Mouse (Mus musculus): ENCODE measurements around the gene Cdc27. TPM values are rescaled to one million over a fixed set of nuclear protein-coding genes. Genes with fewer than 3 reads are reported as not detected.
"Not testable (repeated sequence)": the region's sequence is repeated elsewhere in the genome, so short reads cannot be mapped to it uniquely, and the experiment has no call there.

Gene Cdc27
- polyA plus RNA-seq, 1 experiment from 2014 or later = 25.7 TPM

DNA sequence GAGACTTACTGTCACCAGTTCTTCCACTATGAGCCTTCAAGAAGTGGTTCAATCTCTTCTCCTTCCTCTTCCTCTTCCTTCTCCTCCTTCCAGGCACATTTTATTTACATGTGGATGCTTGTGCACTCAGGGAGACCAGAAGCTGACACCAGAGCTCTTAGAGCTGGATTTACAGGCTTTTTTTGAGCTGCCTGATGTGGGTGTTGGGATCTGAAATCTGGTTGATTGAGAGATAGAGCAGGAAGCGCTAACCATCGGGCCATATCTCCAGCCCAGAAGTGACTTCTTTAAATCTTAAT lies 31.8 kb upstream of the Cdc27 start:
- Histone ChIP-seq H3K27me3 (no peaks in the 10 kb centered on the region), H3K4me3 (0 out of 2 replicates have a peak overlapping the region, but pooled peaks have one; percentile 32), H3K4me1 (replicated peaks) (peaks cover 48% of the 10 kb centered on the region), H3K36me3 (peaks cover 23% of the 10 kb centered on the region; the same call in 1 of the 2 replicates), H3K4me2 (peak overlapping the region; percentile 50), H3K9me3 (replicated peaks) (no peaks in the 10 kb centered on the region), H3K27ac (peak overlapping the region; percentile 67), H3K9ac (no peak overlapping the region)
- no peak for ATAC-seq (replicated peaks; ENCODE audit: insufficient number of reproducible peaks, insufficient read depth, low FRiP score, low read depth)
- 57% methylated on average over 2 of the region's 2 CpGs for WGBS

DNA sequence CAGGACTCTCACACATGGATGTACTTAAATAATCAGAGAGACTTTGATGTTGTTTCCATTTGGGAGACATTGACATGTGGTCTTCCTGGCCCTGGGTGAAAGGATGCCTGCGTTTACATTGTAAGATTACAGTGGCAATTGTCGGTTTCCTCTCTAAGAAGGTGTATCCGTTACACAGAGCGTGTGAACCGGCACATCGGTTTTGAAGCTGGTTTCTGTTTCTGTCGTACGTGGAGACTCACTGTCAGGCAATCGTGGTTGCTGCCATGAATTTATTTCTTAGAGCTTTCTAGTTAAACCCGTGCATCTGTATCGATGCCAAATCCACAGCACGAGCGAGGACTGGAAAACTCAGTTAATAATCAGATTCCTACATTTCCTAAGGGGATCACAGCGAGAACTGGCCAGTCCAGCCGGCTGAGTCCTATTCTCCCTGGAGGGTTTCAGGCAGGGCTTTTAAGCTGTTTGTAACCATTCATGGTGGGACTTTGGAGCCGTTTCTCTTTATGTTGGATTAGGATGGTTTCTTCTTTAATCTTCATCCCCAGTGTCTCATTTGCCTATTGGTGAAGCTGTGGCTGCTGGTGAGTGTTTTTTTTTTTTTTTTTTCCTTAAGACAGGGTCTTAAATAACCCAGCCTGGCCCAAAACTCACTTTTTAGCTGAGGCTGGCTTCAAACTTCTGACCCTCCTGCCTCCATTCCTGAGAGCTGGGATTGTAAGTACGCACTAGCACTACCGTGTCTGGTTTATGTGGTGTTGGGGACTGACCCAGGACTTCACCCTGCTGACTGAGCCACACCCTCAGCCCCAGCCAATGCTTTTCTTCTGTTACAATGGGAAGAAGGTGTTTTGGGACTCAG lies 31.3 kb upstream of the Cdc27 start:
- Histone ChIP-seq H3K36me3 (peaks cover 22% of the 10 kb centered on the region; the same call in 1 of the 2 replicates), H3K4me2 (peak overlapping the region; percentile 50)

DNA sequence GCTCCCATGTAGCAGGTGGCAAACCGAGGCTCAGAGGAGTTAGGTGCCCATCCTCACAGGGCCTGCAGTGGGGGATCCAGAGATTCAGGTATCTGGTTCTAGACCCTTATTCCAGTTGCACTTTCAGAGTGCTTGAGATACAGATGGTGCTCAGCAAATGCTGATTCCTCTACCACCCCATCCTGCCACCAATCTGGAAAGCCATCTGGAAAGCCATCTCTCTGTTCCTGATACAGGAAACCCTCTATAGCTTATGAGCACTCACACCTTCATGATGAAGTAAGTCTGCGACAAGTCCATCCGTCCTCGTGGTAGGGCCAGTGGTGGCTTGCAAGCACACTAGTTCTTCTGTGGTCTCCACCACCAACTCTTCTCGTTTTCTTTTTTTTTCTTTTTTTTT lies 30.2 kb upstream of the Cdc27 start:
- peaks cover 16% of the 10 kb centered on the region; the same call in 1 of the 2 replicates for H3K36me3 ChIP-seq
- no peaks in the 10 kb centered on the region for H3K9me3 ChIP-seq (replicated peaks)
- WGBS = 70% methylated on average over 5 of the region's 5 CpGs
- H3K4me2 ChIP-seq = peak overlapping the region; percentile 58
- H3K27me3 ChIP-seq = no peaks in the 10 kb centered on the region
- H3K4me1 ChIP-seq (replicated peaks) = peaks cover 56% of the 10 kb centered on the region
- H3K4me3 ChIP-seq = peak overlapping the region; percentile 49; the same call in 1 of the 2 replicates
- peak overlapping the region; percentile 17; the same call in 1 of the 2 replicates for H3K27ac ChIP-seq
- no peak for ATAC-seq (replicated peaks; ENCODE audit: insufficient number of reproducible peaks, insufficient read depth, low FRiP score, low read depth)
- no peak overlapping the region for H3K9ac ChIP-seq

More for the DNA sequence above, 31.3 kb upstream of the Cdc27 start:
- H3K27ac ChIP-seq = peak overlapping the region; percentile 67
- peak overlapping the region; percentile 32 for H3K4me3 ChIP-seq
- no peaks in the 10 kb centered on the region for H3K27me3 ChIP-seq
- peaks cover 53% of the 10 kb centered on the region for H3K4me1 ChIP-seq (replicated peaks)
- no peaks in the 10 kb centered on the region for H3K9me3 ChIP-seq (replicated peaks)
- ATAC-seq (replicated peaks; ENCODE audit: insufficient number of reproducible peaks, insufficient read depth, low FRiP score, low read depth) = no peak
- H3K9ac ChIP-seq = no peak overlapping the region
- 43% methylated on average over 18 of the region's 18 CpGs for WGBS

DNA sequence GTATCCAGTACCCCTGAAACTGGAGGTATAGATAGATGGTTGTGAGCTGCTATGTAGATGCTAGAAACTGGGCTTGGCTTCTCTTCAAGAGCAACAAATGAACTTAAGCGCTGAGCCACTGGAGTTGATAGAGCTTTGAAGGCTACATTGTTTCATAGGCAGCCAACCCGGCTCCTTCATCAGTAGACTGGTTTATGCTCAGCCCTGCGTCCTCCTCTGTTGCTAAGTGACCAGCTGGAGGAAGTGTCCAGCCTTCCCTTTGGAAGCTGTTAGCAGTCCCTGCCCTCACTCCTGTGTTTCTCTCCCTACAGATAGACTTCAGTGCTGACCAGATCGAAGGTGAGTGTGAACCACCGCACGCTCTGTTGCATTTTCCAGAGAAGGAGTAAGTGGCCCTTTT lies 29.7 kb upstream of the Cdc27 start:
- peaks cover 14% of the 10 kb centered on the region; the same call in 1 of the 2 replicates for H3K36me3 ChIP-seq
- H3K9me3 ChIP-seq (replicated peaks) = no peaks in the 10 kb centered on the region
- H3K4me3 ChIP-seq = peak overlapping the region; percentile 49
- 0 out of 2 replicates have a peak, but pooled peaks have one; percentile 19 for ATAC-seq (replicated peaks; ENCODE audit: insufficient number of reproducible peaks, insufficient read depth, low FRiP score, low read depth)
- no peaks in the 10 kb centered on the region for H3K27me3 ChIP-seq
- H3K9ac ChIP-seq = no peak overlapping the region
- peak overlapping the region; percentile 58 for H3K4me2 ChIP-seq
- peak overlapping the region; percentile 17; the same call in 1 of the 2 replicates for H3K27ac ChIP-seq
- peaks cover 56% of the 10 kb centered on the region for H3K4me1 ChIP-seq (replicated peaks)
- WGBS = 45% methylated on average over 6 of the region's 6 CpGs

DNA sequence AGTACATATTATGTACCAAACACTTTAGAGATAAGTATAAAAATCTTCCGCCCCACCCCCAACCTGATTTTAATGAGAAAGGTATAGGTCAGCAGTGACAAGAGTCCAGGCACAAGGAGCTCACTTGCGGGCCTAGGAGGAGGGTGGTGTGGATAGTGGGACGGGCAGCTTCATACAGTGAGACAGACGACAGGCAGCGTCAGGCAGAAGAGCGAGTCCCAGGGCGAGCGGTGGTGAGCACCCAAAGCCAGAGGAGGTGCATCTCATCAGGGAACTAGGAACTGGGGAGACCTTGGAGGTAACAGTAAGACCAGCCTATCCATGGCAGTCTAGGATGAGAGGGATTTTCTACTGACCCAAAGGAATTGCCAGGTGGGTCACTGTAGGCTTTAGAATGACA lies 29.2 kb upstream of the Cdc27 start:
- Histone ChIP-seq H3K36me3 (peaks cover 9% of the 10 kb centered on the region; the same call in 1 of the 2 replicates), H3K4me3 (peak overlapping the region; percentile 49), H3K27ac (peak overlapping the region; percentile 89; the same call in 1 of the 2 replicates), H3K27me3 (no peaks in the 10 kb centered on the region), H3K4me1 (replicated peaks) (peaks cover 56% of the 10 kb centered on the region), H3K4me2 (peak overlapping the region; percentile 58), H3K9ac (0 out of 2 replicates have a peak overlapping the region, but pooled peaks have one; percentile 55), H3K9me3 (replicated peaks) (no peaks in the 10 kb centered on the region)
- ATAC-seq (replicated peaks; ENCODE audit: insufficient number of reproducible peaks, insufficient read depth, low FRiP score, low read depth) = no peak
- 60% methylated on average over 8 of the region's 8 CpGs for WGBS

DNA sequence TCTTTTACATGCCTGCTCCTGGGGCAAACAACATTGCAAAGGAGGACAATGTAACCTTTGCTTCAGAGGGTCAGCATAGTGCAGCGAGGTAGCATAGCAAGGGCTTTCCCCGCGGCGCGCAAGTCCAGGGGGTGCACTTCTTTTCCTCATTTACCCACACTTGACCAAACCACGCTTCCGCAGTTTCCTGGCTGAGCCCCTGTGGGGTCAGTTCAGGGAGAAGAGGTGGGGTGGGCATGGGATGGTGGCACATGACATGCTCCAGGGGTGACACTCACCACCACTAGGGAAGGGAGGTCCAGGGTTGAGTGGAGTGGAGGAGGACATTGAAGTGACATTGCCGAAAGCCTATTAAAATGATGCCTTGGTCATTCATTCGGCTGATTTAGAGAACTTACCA lies 28.7 kb upstream of the Cdc27 start:
- Histone ChIP-seq H3K9ac (peak overlapping the region; percentile 55), H3K36me3 (peaks cover 4% of the 10 kb centered on the region; the same call in 1 of the 2 replicates)
- 48% methylated on average over 9 of the region's 9 CpGs for WGBS

DNA sequence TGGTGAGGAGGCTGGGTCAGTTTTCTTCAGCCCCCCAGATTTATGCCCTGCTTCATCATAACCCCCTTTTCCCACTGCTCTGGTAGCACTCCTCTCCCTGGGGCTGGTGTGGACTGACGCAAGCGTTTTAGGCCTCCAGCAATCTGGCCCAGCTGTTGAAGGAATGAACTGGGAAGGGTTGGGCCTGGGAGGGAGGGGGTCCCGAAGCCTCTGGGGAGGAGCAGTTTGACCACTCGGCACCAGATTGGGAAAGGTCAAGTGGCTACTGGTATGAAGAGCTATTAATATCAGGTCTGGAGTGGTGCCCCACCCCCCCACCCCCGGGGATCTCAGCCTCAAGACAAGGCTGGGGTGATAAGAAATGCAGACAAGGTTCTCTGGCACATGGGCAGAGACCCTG lies 27.7 kb upstream of the Cdc27 start:
- H3K9ac ChIP-seq = peak overlapping the region; percentile 55
- H3K27ac ChIP-seq = peak overlapping the region; percentile 89
- H3K36me3 ChIP-seq = no peaks in the 10 kb centered on the region
- 15% methylated on average over 5 of the region's 5 CpGs for WGBS
- no peaks in the 10 kb centered on the region for H3K9me3 ChIP-seq (replicated peaks)
- peak overlapping the region; percentile 58 for H3K4me2 ChIP-seq
- peak overlapping the region; percentile 49 for H3K4me3 ChIP-seq
- H3K27me3 ChIP-seq = no peaks in the 10 kb centered on the region
- H3K4me1 ChIP-seq (replicated peaks) = peaks cover 48% of the 10 kb centered on the region
- peak; percentile 44; the same call in 1 of the 2 replicates for ATAC-seq (replicated peaks; ENCODE audit: insufficient number of reproducible peaks, insufficient read depth, low FRiP score, low read depth)

More for the DNA sequence above, 28.7 kb upstream of the Cdc27 start:
- peaks cover 55% of the 10 kb centered on the region for H3K4me1 ChIP-seq (replicated peaks)
- H3K4me2 ChIP-seq = peak overlapping the region; percentile 58
- H3K4me3 ChIP-seq = peak overlapping the region; percentile 49
- H3K27ac ChIP-seq = peak overlapping the region; percentile 89
- no peak for ATAC-seq (replicated peaks; ENCODE audit: insufficient number of reproducible peaks, insufficient read depth, low FRiP score, low read depth)
- no peaks in the 10 kb centered on the region for H3K9me3 ChIP-seq (replicated peaks)
- H3K27me3 ChIP-seq = no peaks in the 10 kb centered on the region

DNA sequence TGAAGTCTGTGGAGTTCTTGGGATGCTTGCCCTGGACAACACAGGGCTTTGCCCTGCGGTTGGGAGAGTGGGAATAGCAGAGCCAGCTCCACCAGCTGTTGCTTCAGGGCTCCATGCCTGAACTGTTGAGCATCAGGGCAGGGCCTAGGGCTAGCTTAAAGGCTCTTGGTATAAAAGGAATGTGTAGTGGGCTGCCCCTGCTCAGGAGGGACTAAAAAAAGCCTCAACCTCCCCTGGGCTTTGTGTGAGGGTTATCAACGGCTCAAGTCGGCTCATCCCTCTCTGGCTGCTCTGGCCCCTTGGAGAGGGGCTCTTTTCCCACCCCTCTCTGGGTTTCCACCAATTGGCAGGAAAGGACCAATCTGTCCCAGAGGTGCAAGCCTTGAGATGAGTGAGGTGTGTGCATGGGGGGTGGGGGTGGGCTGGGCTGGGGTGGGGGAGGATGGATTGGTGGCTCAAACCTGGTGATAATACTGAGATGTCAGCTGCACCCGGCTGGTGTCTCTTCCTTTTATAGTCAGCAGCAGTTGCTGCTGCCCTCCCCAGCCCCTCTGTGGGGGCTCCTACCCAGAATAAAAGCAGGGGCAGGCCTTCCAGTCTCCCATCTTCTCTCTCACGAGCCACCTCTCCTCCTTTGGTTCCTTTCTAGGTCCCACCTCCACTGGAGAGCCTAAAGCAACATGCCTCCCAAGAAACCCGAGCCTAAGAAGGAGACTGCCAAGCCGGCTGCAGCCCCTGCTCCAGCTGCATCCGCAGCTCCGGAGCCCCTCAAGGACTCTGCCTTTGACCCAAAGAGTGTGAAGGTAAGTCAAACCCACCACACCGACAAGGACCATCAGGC lies 26.6 kb upstream of the Cdc27 start:
- no peaks in the 10 kb centered on the region for H3K27me3 ChIP-seq
- H3K4me2 ChIP-seq = peak overlapping the region; percentile 58
- H3K4me3 ChIP-seq = peak overlapping the region; percentile 49
- peaks cover 47% of the 10 kb centered on the region for H3K4me1 ChIP-seq (replicated peaks)
- H3K27ac ChIP-seq = peak overlapping the region; percentile 89
- ATAC-seq (replicated peaks; ENCODE audit: insufficient number of reproducible peaks, insufficient read depth, low FRiP score, low read depth) = peak; percentile 66
- H3K36me3 ChIP-seq = no peaks in the 10 kb centered on the region
- peak overlapping the region; percentile 55 for H3K9ac ChIP-seq
- 24% methylated on average over 10 of the region's 10 CpGs for WGBS
- H3K9me3 ChIP-seq (replicated peaks) = no peaks in the 10 kb centered on the region

DNA sequence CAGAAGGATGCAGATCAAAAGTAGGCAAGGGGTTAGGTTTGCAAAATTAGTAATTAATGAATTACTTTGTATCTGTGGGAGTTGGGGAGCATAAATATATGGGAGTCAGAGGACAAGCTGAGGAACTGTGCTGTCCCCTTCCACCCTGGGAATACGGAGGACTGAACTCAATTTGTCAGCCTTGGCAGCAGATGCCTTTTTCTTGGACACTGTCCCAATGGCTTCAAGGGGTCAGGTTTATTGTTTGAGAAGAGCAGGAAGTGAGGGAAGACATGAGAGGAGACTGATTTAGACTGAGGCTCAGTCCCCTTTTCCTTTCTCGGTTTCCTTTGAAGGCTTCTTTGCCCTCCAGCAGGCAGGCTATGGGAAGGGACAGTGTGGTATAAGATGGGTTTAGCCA lies 22.1 kb upstream of the Cdc27 start:
- Histone ChIP-seq H3K4me3 (no peak overlapping the region), H3K27ac (0 out of 2 replicates have a peak overlapping the region, but pooled peaks have one; percentile 1), H3K9me3 (replicated peaks) (no peaks in the 10 kb centered on the region), H3K4me1 (replicated peaks) (peaks cover 36% of the 10 kb centered on the region), H3K36me3 (no peaks in the 10 kb centered on the region), H3K4me2 (no peak overlapping the region), H3K27me3 (no peaks in the 10 kb centered on the region), H3K9ac (no peak overlapping the region)
- WGBS = 29% methylated on average over 2 of the region's 2 CpGs
- no peak for ATAC-seq (replicated peaks; ENCODE audit: insufficient number of reproducible peaks, insufficient read depth, low FRiP score, low read depth)

DNA sequence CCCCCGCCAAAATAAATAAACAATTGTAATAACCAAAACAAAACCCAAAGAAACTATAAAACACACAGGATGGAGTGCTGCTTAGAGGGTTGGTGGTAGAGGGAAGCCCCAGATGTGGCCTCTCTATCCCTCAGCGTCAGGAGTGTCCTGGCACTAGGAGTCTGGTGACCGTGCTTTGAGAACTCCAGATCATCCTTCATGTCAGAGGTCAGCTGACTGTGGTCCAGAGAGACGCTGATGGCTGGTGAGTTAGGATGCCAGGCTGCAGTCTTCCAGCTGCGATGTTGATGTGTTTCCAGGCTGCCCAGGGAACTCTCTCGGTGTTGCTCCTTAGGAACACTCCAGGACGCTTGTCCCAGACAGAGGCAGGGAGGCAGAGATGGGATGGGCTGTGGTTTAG lies 21.7 kb upstream of the Cdc27 start:
- Histone ChIP-seq H3K4me3 (no peak overlapping the region), H3K4me1 (replicated peaks) (peaks cover 34% of the 10 kb centered on the region), H3K4me2 (no peak overlapping the region), H3K36me3 (no peaks in the 10 kb centered on the region), H3K27ac (0 out of 2 replicates have a peak overlapping the region, but pooled peaks have one; percentile 1), H3K9ac (no peak overlapping the region), H3K27me3 (no peaks in the 10 kb centered on the region), H3K9me3 (replicated peaks) (no peaks in the 10 kb centered on the region)
- WGBS = 46% methylated on average over 7 of the region's 7 CpGs
- no peak for ATAC-seq (replicated peaks; ENCODE audit: insufficient number of reproducible peaks, insufficient read depth, low FRiP score, low read depth)

DNA sequence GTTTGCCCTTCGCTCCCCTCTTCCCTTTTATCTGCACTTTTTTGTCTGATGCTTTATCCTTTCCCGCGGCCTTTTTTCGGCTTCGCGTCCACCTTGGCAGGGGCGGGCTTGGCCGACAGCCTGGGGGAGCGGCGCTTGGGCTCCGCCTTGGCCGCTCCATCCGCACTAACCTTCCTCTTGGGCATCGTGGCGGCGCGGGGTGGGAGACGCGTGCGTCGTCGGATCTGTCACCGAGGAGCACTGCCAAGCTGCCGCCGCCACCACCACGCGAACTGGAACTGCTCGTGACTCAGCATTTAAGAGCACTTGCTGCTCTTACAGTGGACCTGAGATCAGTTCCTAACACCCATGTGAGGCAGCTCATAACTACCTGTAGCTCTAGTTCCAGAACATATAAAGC lies 21.0 kb upstream of the Cdc27 start:
- H3K27ac ChIP-seq; ATAC-seq (replicated peaks; ENCODE audit: insufficient number of reproducible peaks, insufficient read depth, low FRiP score, low read depth); H3K9me3 ChIP-seq (replicated peaks); H3K27me3 ChIP-seq; H3K36me3 ChIP-seq: not testable (repeated sequence)
- peak overlapping the region; percentile 46 for H3K4me3 ChIP-seq
- under 1% methylated on average over 28 of the region's 28 CpGs for WGBS
- peak overlapping the region; percentile 38 for H3K9ac ChIP-seq
- peaks cover 35% of the 10 kb centered on the region for H3K4me1 ChIP-seq (replicated peaks)
- H3K4me2 ChIP-seq = peak overlapping the region; percentile 76
